Mouse (Mus musculus) hindbrain, embryonic 16.5 days (tissue): Measurements from ENCODE around the gene Mgst1. TPM values are rescaled to one million over a fixed set of nuclear protein-coding genes. Genes with fewer than 3 reads are reported as not detected.
A peak's percentile ranks its signal among the peaks of the same experiment; 100 is the strongest.

Experiments used
- ATAC-seq: fragments of 200-750 bp; cut with Nextera tagmentation; 2 replicates; pipeline ENCODE4 v1.8.0; 2017; ENCODE audit warnings: moderate TSS enrichment, moderate library complexity
- H3K27ac ChIP-seq: fragments of 300-500 bp; sonication (generic); 2 replicates; pipeline ENCODE4 v1.5.1; 2014; ENCODE audit warnings: low read depth, mild to moderate bottlenecking, control low read depth, low read length, moderate library complexity
- H3K27me3 ChIP-seq: fragments of 300-500 bp; sonication (generic); replicated peaks from 2 replicates; pipeline ENCODE4 v1.6.1; 2014; ENCODE audit warnings: low read length; ENCODE audit not compliant: control insufficient read depth, insufficient read depth
- H3K36me3 ChIP-seq: fragments of 300-500 bp; sonication (generic); 2 replicates; pipeline ENCODE4 v1.6.1; 2014; ENCODE audit warnings: mild to moderate bottlenecking, low read length, moderate library complexity, mixed read lengths; ENCODE audit not compliant: control insufficient read depth, insufficient read depth
- H3K4me1 ChIP-seq: fragments of 300-500 bp; sonication (generic); 2 replicates; pipeline ENCODE4 v1.6.1; 2014; ENCODE audit warnings: low read depth, low read length; ENCODE audit not compliant: control insufficient read depth, insufficient read depth
- H3K4me2 ChIP-seq: fragments of 300-500 bp; sonication (generic); 2 replicates; pipeline ENCODE4 v1.6.1; 2014; ENCODE audit warnings: mild to moderate bottlenecking, low read length, control low read depth, moderate library complexity
- H3K4me3 ChIP-seq: fragments of 300-500 bp; sonication (generic); 2 replicates; pipeline ENCODE4 v1.5.1; 2014; ENCODE audit warnings: mild to moderate bottlenecking, low read length, control low read depth, moderate library complexity
- H3K9ac ChIP-seq: fragments of 300-500 bp; sonication (generic); 2 replicates; pipeline ENCODE4 v1.6.1; 2014; ENCODE audit warnings: low read depth, mild to moderate bottlenecking, control low read depth, low read length, moderate library complexity
- H3K9me3 ChIP-seq: fragments of 300-500 bp; sonication (generic); 2 replicates; pipeline ENCODE4 v1.6.1; 2014; ENCODE audit warnings: mild to moderate bottlenecking, low read length, moderate library complexity; ENCODE audit not compliant: control insufficient read depth
- WGBS: fragments of 180-500 bp; shearing (Covaris S2); extraction: QIAGEN DNeasy Blood & Tissue Kit; methylation state at CpG from one replicate; pipeline ENCODE4 v1.1.7; 2014; 5-methylcytosine and 5-hydroxymethylcytosine counted together
- polyA plus RNA-seq: library from polyadenylated mRNA; unstranded; fragments of >200 nt; fragmentation: Nextera tagmentation; extraction: Ambion mirVana; gene quantifications from 2 replicates; pipeline ENCODE4 v1.2.1, GENCODE M21; 2015

Gene Mgst1
- polyA plus RNA-seq, result 103 and 111 TPM in 2 replicates

GRCm38 (mm10) chr6:138139930-138140329, at the start of gene Mgst1:
TSS of gene Mgst1 (plus strand) at chr6:138140316.
- Histone ChIP-seq H3K9me3 (no peaks in the 10 kb centered on the region), H3K27ac (peak within 1 kb of the TSS; percentile 42; the same call in 1 of the 2 replicates), H3K9ac (peak within 1 kb of the TSS; percentile 47), H3K4me3 (peak within 1 kb of the TSS; percentile 41), H3K27me3 (no peaks in the 10 kb centered on the region), H3K36me3 (no peaks in the 10 kb centered on the region), H3K4me2 (peak within 1 kb of the TSS; percentile 59), H3K4me1 (peaks cover 5% of the 10 kb centered on the region)
- ATAC-seq, result no peak
- WGBS, result 4% methylated on average over 5 of the region's 5 CpGs

GRCm38 (mm10) chr6:138092432-138092831, 47.7 kb upstream of the Mgst1 start:
- no peaks in the 10 kb centered on the region for H3K27me3 ChIP-seq
- H3K9me3 ChIP-seq, result no peaks in the 10 kb centered on the region
- H3K36me3 ChIP-seq, result no peaks in the 10 kb centered on the region
- no peak overlapping the region for H3K9ac ChIP-seq
- WGBS, result 84% methylated on average over 7 of the region's 7 CpGs
- no peak overlapping the region for H3K4me2 ChIP-seq
- no peak for ATAC-seq
- no peak overlapping the region for H3K27ac ChIP-seq
- no peak overlapping the region for H3K4me3 ChIP-seq
- no peaks in the 10 kb centered on the region for H3K4me1 ChIP-seq

- Histone ChIP-seq H3K9ac (no peak overlapping the region), H3K4me1 (no peaks in the 10 kb centered on the region), H3K36me3 (no peaks in the 10 kb centered on the region), H3K27me3 (no peaks in the 10 kb centered on the region), H3K4me3 (no peak overlapping the region), H3K9me3 (no peaks in the 10 kb centered on the region), H3K4me2 (no peak overlapping the region), H3K27ac (no peak overlapping the region)
- 93% methylated on average over 3 of the region's 3 CpGs for WGBS
- ATAC-seq, result no peak
Measured at GRCm38 (mm10) chr6:138095060-138095459, 45.1 kb upstream of the Mgst1 start.

DNA sequence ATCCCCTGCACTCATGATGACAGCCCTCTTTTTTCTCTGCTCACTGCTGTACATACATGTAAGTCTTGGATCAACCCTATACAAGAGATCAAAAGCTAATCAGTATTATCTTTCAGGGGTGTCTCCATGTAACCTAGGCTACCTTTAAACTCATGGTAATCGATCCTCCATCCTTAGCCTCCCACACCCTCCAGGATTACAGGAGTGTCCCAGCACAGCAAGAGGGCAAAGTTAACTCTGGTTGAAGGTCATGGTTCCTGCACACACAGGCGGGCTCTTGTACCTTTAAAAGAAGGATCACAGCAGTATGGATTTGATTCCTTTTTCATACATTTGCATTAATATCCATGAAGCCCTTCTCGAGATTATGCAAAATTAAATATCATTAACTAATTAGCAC, 40.5 kb upstream of the Mgst1 start:
- WGBS, result 61% methylated on average over 3 of the region's 3 CpGs
- Histone ChIP-seq H3K4me1 (no peaks in the 10 kb centered on the region), H3K4me2 (no peak overlapping the region), H3K27ac (no peak overlapping the region), H3K36me3 (no peaks in the 10 kb centered on the region), H3K4me3 (no peak overlapping the region), H3K9me3 (no peaks in the 10 kb centered on the region), H3K9ac (no peak overlapping the region), H3K27me3 (no peaks in the 10 kb centered on the region)
- no peak for ATAC-seq

DNA sequence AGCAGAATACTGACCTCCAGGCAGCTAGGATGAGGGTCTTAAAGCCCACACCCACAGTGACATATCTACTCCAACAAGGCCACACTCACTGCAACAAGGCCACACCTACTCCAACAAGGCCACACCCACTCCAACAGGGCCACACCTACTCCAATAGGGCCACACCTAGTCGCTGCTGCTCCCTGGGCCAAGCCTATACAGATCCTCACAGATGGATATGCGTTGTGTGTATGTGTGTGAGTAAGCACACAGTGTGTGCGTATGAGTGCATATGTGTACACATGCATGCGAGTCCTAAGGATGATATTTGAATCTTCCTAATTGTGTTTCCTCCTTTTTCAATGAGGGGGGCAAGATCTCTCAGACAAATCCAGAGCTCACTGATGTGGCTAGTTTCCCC, 38.3 kb upstream of the Mgst1 start:
- H3K27ac ChIP-seq, result no peak overlapping the region
- H3K27me3 ChIP-seq, result no peaks in the 10 kb centered on the region
- no peaks in the 10 kb centered on the region for H3K9me3 ChIP-seq
- no peak overlapping the region for H3K4me2 ChIP-seq
- 94% methylated on average over 4 of the region's 4 CpGs for WGBS
- no peak overlapping the region for H3K4me3 ChIP-seq
- 0 out of 2 replicates have a peak, but pooled peaks have one; percentile 48 for ATAC-seq
- H3K9ac ChIP-seq, result no peak overlapping the region
- no peaks in the 10 kb centered on the region for H3K36me3 ChIP-seq
- H3K4me1 ChIP-seq, result no peaks in the 10 kb centered on the region

- ATAC-seq, result no peak
- Histone ChIP-seq H3K9me3 (no peaks in the 10 kb centered on the region), H3K36me3 (no peaks in the 10 kb centered on the region), H3K4me2 (no peak overlapping the region), H3K4me1 (no peaks in the 10 kb centered on the region), H3K9ac (no peak overlapping the region), H3K4me3 (no peak overlapping the region), H3K27me3 (no peaks in the 10 kb centered on the region), H3K27ac (no peak overlapping the region)
- WGBS, result 91% methylated on average over 7 of the region's 7 CpGs
Measured at GRCm38 (mm10) chr6:138102940-138103339, 37.2 kb upstream of the Mgst1 start.

- Histone ChIP-seq H3K27ac (no peak overlapping the region), H3K9me3 (no peaks in the 10 kb centered on the region), H3K9ac (no peak overlapping the region), H3K4me3 (no peak overlapping the region), H3K36me3 (no peaks in the 10 kb centered on the region), H3K4me1 (no peaks in the 10 kb centered on the region), H3K4me2 (no peak overlapping the region), H3K27me3 (no peaks in the 10 kb centered on the region)
- ATAC-seq, result no peak
Measured at GRCm38 (mm10) chr6:138104559-138104958, 35.6 kb upstream of the Mgst1 start.

GRCm38 (mm10) chr6:138117496-138117895, 22.6 kb upstream of the Mgst1 start:
- no peak for ATAC-seq
- H3K4me2 ChIP-seq, result no peak overlapping the region
- no peaks in the 10 kb centered on the region for H3K36me3 ChIP-seq
- no peaks in the 10 kb centered on the region for H3K9me3 ChIP-seq
- H3K27ac ChIP-seq, result no peak overlapping the region
- no peak overlapping the region for H3K4me3 ChIP-seq
- no peak overlapping the region for H3K9ac ChIP-seq
- H3K4me1 ChIP-seq, result no peaks in the 10 kb centered on the region
- no peaks in the 10 kb centered on the region for H3K27me3 ChIP-seq
- WGBS, result 81% methylated on average over 3 of the region's 3 CpGs

DNA sequence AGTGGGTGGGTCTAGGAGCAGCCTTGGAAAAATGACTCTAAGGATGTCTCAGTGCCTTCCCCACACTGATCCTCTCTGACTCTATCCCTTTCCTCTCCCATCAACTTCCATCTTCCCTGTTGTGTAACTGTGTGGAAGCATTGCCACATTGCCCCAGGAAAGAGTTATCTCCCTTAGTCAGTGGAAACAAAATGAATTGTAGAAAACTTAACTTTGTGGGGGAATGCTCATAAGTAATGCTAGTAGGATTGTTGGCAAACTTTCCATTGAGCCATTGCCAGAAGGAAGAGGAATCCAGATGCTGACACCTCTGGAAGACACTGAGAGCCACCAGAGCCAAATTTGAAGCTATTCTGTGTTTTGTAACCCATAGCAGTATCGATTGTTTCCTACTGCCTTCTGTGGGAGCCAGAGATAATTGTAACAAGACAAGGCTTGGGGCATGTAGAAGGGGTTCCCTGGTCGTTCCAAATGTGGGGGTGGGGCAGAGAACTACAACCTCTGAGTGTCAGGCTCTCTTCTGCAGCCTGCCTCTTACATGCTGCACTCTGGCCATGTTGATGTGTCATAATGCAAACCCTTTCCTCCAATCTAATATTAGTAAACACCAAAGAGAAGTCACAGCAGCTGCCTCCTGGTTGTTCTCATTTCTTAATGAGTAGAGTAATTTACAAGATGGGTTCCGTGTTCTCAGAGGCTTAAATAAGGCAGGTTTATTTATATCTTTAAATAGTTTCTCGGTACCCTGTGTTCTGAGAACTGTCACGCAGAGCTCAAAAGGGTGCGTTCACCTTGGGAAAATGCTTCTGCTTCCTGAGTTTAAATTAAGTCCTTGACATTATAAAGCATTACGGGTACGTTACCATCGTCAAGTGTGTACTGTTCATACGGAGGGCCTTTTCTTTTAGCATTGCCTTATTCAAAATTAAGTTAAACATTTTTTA, 11.5 kb upstream of the Mgst1 start:
- Histone ChIP-seq H3K9ac (no peak overlapping the region), H3K4me2 (no peak overlapping the region), H3K4me1 (no peaks in the 10 kb centered on the region), H3K9me3 (no peaks in the 10 kb centered on the region), H3K36me3 (no peaks in the 10 kb centered on the region), H3K27ac (no peak overlapping the region), H3K27me3 (no peaks in the 10 kb centered on the region), H3K4me3 (no peak overlapping the region)
- no peak for ATAC-seq
- WGBS, result 80% methylated on average over 10 of the region's 10 CpGs
